Mouse (Mus musculus) small intestine, adult 2 months (tissue): ENCODE measurements around the gene Gcnt2.

ENCODE experiments used
- CTCF ChIP-seq: fragments of 200-500 bp; IDR thresholded peaks from 2 replicates; pipeline ENCODE4 v1.5.1; 2012; ENCODE audit warnings: low read depth, mild to moderate bottlenecking, control low read depth, inconsistent platforms, low read length, moderate library complexity, mixed read lengths; ENCODE audit not compliant: insufficient replicate concordance, insufficient read length; ENCODE audit errors: extremely low read depth
- POLR2A ChIP-seq: fragments of 200-500 bp; IDR thresholded peaks from 2 replicates; pipeline ENCODE4 v1.6.1; 2012; ENCODE audit warnings: low read depth, mild to moderate bottlenecking, control low read depth, inconsistent platforms, low read length, moderate library complexity

DNA sequence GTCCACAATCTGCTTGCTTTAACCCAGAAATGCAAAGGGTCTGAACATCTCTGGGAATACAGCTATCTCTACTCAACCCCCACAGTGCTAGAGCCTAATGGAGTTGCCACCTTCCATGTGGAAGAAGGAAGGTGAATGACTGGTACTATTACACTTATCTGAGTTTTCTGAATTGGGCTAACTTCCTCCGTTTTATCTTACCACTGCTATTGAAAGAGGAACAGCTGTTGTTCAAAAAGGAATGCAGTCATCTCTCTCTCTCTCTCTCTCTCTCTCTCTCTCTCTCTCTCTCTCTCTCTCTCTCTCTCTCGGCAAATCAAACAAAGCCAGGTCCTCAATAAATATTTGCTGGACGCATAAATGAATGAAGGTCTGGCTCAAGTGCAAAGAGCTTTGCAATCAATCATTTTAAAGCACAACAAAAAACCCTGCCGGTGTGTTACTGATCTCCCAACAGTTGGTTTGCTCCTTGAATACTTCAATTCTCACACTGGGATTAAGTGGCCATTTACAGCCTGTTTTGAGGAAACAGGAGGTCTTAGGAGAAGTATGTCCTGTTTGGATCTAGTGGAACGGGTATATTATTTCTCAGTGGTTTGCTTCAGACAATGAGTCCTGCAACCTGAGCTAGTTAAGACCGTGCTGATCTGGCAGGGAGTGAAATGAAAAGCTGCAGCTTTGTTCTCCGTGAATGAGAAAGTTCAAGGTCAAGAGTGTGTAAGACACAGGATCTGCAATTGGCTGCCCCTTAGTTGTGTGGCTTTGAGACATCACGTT lies 135.1 kb downstream of the Gcnt2 start:
- TF ChIP-seq CTCF, result no peak
- no peak for TF ChIP-seq POLR2A
